Mouse (Mus musculus) brown adipose tissue, adult 24 weeks (tissue): Measurements from ENCODE around the gene Slc2a4. TPM values are rescaled to one million over a fixed set of nuclear protein-coding genes. Genes with fewer than 3 reads are reported as not detected.

ENCODE experiments used
- H3K27ac ChIP-seq: fragments of 200-500 bp; replicated peaks from 2 replicates; pipeline ENCODE4 v1.5.1; 2012; ENCODE audit warnings: low read depth, mild to moderate bottlenecking, low read length
- H3K4me1 ChIP-seq: fragments of 200-500 bp; 2 replicates; pipeline ENCODE4 v1.6.1; 2012; ENCODE audit warnings: low read length, mixed read lengths; ENCODE audit not compliant: control insufficient read depth, insufficient read depth, insufficient read length
- H3K4me3 ChIP-seq: fragments of 200-500 bp; 2 replicates; pipeline ENCODE4 v1.5.1; 2012; ENCODE audit warnings: low read depth, mild to moderate bottlenecking, low read length, moderate library complexity; ENCODE audit not compliant: insufficient read depth
- polyA plus RNA-seq: library from polyadenylated mRNA; stranded (reverse); fragments of >200 nt; gene quantifications from 2 replicates; pipeline ENCODE4 v1.2.4, GENCODE M21; 2012; ENCODE audit not compliant: missing spikeins, insufficient read depth, insufficient read length

Gene Slc2a4
- polyA plus RNA-seq = 466 and 489 TPM in 2 replicates

DNA sequence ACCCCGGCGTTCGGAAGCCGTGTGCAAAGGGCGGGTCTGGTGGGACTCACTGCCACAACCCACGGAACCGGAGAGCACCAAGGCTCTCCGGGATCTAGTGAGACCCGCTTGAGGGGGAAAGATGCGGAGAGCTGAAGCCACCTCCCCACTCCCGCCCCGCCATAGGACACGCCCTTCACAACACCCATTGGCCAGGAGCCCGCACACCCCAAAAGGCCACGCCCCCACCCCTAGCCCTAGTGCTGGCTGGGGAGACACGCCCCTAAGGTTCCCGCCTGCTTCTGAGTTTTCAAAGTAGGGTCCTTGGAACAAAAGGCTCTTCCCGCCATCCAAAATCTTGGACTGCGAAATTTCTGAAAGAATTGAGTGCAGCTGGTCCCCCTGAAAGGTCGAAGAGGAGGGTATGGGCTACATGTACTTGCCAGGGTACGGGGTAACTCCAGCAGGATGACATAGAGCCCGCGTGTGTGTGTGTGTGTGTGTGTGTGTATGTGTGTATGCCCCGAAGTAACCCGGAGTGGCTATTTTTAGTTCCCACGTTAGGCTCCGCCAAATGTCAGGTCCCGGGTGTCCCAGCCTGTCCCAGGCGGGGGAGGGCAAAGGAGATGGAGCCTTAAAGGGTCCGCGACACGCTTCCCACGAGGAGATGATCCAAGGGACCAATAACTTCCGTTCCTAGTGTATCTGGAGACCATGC lies at the start of gene Slc2a4:
Gene Slc2a4 (minus strand): TSS at position 123 of the 697 bp plus-strand sequence.
- Histone ChIP-seq H3K4me3 (peak within 1 kb of the TSS; percentile 77), H3K27ac (peak within 1 kb of the TSS; percentile 92), H3K4me1 (peaks cover 11% of the 10 kb centered on the region; the same call in 1 of the 2 replicates)

DNA sequence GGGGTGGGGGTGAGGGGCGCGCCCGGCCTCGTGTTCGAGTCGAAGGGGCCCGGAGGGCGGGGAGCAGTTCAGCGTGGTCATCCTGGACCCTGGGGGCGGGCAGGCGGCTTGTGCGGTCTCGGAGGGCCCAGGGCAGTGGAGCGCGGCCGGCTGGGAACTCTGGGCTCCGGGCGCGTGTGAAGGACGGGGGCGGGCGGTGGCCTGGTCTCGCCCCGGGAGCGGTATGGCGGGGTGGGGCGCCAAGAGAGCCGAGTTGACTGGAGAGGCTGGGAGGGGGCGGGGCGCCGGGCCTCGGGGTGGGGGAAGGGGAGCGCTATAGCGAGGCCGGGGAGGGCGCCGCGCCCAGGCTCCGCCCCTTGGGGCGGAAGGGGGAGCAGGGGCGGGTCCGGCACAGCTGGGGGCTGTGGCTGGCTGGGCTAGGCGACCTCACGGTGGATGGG lies 49.1 kb upstream of the Slc2a4 start:
- H3K27ac ChIP-seq = peak overlapping the region; percentile 91
- H3K4me1 ChIP-seq = peaks cover 4% of the 10 kb centered on the region
- H3K4me3 ChIP-seq = peak overlapping the region; percentile 99

DNA sequence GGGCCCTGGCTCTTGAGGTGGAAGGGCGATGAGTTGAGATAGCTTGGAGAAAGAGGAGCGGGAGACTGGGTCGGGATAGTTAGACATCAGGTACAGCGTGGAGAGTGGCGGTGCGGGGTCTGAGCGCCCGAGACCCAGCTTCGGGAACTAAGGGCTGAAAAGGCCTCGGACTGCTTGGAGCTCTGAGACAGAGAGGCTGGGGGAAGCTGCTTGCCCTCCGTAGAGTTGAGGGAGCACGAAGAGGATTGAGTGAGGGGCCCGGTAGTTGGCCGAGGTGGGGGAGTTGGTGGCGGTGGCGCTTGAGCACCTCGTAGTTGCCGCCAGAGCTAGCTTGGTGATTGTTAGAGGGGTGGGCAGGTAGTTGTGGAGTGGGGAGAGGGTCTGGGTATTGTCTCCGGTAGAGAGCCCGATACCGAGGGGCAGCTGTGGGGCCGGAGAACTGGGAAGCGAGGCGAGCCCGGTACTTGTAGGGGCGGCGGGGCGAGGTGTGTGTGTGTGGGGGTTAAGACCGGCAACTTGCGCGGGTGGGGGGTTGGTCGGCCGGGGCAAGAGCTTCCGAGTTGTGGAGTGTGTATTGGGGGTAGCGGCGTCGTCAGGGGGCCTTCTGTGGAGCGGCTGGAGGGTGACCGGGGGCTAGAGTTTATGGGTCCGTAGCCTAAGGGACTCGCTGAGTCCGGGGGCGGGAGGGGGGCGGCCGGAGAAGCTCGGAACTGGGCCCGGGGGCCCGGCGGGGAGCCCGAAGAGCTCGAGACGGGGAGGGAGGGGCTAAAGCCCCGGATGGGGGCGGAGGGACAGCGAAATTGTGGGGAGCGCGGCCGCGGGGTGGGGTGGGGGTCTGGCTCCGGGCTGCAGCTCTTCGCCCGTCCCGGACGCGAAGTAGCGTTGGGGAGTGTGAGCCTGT lies 48.4 kb upstream of the Slc2a4 start:
- Histone ChIP-seq H3K4me3 (peak overlapping the region; percentile 99), H3K4me1 (peaks cover 4% of the 10 kb centered on the region), H3K27ac (peak overlapping the region; percentile 91)

DNA sequence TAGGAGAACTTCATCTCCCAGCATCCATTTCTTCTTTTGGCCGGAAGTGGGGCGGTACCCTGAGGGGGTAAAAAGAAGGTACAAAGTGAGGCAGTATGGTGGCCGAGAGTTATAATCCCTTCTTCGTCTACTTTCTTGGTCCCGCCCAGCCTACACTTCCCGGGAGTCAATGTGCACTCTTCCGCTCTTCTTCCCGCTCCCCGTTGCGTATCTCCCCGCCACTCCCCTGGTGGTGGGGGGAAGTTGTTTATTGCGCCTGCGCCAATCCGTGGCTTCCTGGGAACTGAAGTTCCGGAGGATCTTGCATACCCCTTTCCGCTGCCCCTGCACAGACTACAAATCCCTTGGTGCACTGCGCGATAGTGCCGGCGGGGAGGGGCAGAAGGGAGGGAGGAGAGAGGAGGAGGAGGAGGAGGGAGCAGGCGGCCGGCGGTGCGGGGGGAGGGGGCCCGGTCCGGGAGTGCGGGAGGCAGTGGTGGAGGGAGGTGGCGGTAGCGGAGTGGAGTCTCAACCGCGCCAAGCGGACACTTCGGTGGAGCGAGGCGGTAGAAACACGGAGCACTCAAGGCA lies 47.5 kb upstream of the Slc2a4 start, which contains the start of gene Phf23:
Gene Phf23 (plus strand): TSS at position 387 of the 570 bp plus-strand sequence.
- H3K27ac ChIP-seq = peak within 1 kb of the TSS; percentile 90
- H3K4me3 ChIP-seq = peak within 1 kb of the TSS; percentile 99
- H3K4me1 ChIP-seq = peaks cover 5% of the 10 kb centered on the region

DNA sequence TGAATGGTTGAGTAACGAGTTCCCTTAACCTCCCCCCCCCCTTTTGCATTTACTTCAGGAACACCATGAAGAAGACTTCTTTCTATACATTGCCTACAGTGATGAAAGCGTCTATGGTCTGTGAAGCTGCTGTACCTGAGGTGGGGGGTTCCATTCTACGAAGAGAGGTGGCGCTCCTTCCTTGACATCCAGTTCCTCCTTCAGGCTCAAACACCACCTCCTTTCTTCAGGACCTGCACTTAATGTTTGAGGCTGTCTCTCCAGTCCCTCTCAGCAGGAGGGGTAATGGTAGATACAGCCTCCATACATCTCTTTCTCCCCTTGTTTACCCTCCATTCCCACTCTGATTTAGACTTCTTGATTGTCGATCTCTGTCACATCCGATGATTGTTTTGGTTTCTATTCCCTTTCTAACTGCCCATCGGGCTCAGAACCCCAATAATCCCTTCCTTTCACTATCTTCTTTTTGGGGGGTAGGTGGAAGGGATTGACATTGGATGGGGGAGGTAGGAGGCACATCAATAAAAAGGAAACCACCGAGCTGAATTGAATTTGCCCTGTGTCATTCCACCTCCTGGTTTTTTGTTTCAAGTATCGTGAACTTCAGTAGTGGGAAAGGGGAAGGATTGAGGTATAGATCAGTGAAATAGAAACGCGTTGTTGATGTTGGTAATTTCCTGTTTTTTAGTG lies 46.6 kb upstream of the Slc2a4 start:
- Histone ChIP-seq H3K4me3 (no peak overlapping the region), H3K27ac (no peak overlapping the region)

DNA sequence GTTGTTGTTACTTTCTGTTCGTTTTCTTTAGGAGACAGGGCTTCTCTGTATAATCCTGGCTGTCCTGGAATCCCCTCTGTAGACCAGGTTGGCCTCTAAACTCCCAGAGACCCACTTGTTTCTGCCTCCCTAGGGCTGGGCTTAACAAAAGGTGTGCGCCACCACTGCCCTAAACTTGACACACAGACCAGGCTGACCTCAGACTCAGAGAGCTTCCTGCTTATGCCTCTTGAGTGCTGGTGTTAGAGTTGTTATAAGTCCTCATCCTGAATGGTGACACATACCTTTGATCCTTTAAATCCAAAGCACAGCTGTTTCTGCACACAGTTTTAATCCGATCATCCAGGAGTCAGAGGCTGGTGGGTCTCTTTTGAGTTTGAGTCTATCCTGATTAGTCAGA lies 44.9 kb upstream of the Slc2a4 start:
- peaks cover 6% of the 10 kb centered on the region for H3K4me1 ChIP-seq
- H3K4me3 ChIP-seq = peak overlapping the region; percentile 51
- H3K27ac ChIP-seq = peak overlapping the region; percentile 20; the same call in 1 of the 2 replicates

More for the DNA sequence above, 46.6 kb upstream of the Slc2a4 start:
- peaks cover 6% of the 10 kb centered on the region for H3K4me1 ChIP-seq

DNA sequence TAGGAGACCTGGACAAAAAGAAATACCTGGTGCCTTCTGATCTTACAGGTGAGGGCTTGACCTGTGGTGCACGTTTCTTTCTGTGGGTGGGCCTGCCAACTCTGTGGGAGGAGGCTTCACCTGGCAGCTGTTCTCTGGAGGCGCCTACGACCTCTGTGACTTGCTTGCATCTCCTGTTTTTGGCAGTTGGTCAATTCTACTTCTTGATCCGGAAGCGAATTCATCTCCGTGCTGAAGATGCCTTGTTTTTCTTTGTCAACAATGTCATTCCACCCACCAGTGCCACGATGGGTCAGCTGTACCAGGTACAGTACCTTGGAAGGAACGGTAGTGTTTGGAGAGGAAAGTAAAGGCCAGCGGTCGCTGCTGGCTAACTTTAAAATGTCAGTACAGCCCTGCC lies 44.4 kb upstream of the Slc2a4 start:
- Histone ChIP-seq H3K4me1 (peaks cover 6% of the 10 kb centered on the region), H3K4me3 (peak overlapping the region; percentile 51), H3K27ac (peak overlapping the region; percentile 28; the same call in 1 of the 2 replicates)

DNA sequence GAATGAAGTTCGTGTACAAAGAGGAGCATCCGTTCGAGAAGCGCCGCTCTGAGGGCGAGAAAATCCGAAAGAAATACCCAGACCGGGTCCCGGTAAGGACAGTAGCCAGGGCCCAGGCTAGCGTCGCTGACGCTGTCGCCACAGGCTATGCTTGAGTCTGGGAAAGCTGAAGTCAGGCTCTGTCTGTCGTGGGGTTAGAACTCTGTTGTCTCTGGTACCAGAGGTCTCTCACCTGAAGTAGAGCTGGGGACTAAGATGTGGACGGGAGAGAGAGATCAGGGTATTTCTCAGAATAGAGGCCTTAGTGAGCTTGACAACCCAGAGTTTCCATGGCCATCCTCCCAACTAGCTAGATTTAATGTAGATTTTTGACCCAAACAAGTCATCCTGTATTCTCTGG lies 43.7 kb upstream of the Slc2a4 start:
- Histone ChIP-seq H3K4me1 (peaks cover 6% of the 10 kb centered on the region), H3K27ac (peak overlapping the region; percentile 92), H3K4me3 (peak overlapping the region; percentile 93)

DNA sequence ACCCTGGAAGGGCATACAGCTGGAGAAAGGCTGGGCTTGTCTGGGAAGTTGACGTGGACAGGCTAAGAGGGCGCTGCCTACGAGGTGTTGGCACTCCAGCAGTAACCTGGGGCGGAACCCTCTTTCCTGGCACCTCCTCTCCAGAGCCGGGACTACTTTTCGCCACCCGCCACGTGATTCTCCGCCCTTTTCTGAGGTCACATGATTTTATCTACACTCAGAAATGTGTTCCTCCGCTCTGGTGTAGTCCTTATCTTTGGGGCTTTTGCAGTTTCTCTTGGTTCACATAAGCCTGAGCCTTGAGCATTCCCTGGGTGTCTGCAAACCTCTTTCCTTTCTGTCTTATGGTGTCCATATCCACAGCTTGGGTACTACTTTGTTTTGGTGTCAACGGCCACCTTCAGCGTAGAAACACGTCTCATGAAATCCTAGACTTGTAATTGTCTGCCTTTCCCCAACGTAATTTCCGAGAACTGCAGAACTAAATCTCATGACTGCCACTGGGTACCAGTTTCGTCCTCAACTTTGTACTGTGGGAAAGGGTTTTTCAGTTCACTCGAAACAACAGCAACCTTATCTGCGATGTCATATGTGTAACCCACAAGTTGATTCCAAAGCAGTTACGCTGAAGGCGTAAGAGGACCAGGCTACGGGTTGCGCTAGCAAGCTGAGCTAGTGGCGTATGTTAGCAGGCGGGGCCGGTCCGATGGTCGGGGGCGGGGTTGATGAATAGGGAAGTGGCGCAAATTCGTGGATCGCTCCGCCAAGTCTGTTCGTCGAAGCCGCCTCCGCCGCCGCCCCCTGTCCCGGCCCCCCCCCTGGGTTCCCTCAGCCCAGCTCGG lies 43.1 kb upstream of the Slc2a4 start, which contains the start of gene Gabarap:
Gene Gabarap (plus strand): TSS at position 294 of the 842 bp plus-strand sequence.
- Histone ChIP-seq H3K4me1 (peaks cover 6% of the 10 kb centered on the region), H3K27ac (peak within 1 kb of the TSS; percentile 97), H3K4me3 (peak within 1 kb of the TSS; percentile 93)

DNA sequence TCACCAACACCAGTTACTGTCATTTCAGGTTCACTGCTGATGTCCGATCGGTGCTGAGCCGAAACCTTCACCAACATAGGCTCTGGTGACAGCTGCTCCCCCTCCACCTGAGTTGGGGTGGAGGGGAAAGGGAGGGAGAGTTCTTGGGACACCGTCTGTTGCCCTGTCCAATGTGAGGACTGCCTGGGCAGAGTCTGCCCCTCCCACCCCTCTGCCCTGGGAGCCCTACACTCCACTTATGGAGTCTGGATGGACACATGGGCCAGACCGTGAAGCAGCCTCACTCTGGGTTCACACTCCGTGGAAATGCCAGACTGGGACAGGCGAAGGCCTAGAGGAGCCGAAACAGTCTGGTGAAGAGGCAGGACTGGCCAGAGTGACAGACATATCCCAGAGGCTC lies 42.0 kb upstream of the Slc2a4 start:
- Histone ChIP-seq H3K4me3 (no peak overlapping the region), H3K27ac (peak overlapping the region; percentile 26; the same call in 1 of the 2 replicates), H3K4me1 (peaks cover 6% of the 10 kb centered on the region)

DNA sequence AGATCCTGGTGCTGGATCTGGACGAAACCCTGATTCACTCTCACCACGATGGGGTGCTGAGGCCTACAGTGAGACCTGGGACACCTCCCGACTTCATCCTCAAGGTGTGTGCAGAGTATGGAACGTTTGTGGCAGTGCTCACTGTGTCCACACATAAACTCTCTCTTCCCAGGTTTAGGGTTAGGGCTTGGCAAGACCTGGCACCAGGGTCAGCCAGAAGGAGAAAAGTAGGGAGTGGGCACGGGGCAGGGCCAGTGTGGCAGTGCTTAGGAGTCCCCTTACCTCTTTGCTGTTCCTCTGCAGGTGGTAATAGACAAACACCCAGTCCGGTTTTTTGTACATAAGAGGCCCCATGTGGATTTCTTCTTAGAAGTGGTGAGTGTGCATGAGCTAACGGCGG lies 36.4 kb upstream of the Slc2a4 start:
- peaks cover 9% of the 10 kb centered on the region for H3K4me1 ChIP-seq
- no peak overlapping the region for H3K4me3 ChIP-seq
- no peak overlapping the region for H3K27ac ChIP-seq

DNA sequence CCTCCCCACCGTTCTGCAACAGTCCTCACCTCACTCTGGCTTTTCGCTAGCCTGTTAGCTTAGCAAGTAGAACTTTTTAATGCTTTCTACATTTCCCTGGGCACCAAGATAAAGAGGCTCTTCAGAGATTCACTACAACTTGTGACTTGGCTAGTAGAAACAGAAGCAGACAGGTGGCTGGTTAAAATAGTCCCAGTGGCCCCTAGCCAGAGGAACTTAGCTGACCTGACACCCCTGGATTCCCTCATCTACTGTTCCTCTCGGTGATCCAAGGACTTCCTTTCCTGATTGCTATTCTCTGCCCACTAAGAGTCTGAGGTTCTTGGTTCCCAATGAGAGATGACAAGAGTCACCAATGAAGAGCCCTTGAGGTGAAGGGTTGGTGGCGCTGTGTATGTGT lies 35.4 kb upstream of the Slc2a4 start:
- Histone ChIP-seq H3K4me3 (peak overlapping the region; percentile 94), H3K4me1 (peaks cover 9% of the 10 kb centered on the region), H3K27ac (peak overlapping the region; percentile 48)

DNA sequence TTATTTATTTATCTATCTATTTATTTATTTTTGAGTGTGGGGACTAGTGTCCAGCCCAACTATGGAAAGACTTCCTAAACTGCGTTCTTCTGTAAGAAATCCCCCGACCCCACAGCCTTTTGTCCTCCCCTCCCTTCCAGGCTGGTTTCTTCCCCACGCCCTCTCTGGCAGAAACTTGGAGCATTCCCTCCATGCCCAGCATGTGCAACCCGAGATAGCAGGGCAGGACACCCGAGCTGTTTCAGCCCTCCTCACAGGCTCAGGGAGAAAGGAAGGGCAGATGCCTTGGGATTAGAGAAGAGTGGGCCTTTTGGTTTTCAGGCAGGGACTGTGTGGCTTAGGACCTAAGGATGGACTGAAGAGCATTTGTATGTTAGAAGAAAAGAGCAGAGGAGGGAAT lies 34.9 kb upstream of the Slc2a4 start:
- peak overlapping the region; percentile 94 for H3K4me3 ChIP-seq
- peak overlapping the region; percentile 48 for H3K27ac ChIP-seq
- peaks cover 9% of the 10 kb centered on the region for H3K4me1 ChIP-seq

DNA sequence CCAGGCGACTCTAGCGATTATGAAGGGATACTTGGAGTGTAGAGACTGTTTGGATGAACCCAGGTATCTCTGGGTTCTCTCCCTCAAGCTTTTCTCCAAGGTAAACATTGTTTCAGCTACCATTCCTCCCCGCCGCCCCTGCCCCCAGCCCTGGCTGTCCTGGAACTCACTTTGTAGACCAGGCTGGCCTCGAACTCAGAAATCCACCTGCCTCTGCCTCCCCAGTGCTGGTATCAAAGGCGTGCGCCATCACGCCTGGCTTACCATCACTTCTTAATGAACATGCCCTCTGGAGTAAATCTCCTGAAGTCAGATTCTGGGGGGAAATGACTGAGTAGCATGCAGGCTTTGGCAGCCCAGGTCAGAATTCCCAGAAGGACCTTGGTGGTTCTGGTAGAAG lies 34.2 kb upstream of the Slc2a4 start, which contains the start of gene Elp5:
Gene Elp5 (minus strand): TSS at position 293 of the 400 bp plus-strand sequence.
- H3K27ac ChIP-seq = peak within 1 kb of the TSS; percentile 92
- peaks cover 9% of the 10 kb centered on the region for H3K4me1 ChIP-seq
- peak within 1 kb of the TSS; percentile 94 for H3K4me3 ChIP-seq
